Mouse (Mus musculus) small intestine, adult 2 months (tissue): ENCODE results near the gene Nckap5l.

ENCODE experiments used
- CTCF ChIP-seq: fragments of 200-500 bp; IDR thresholded peaks from 2 replicates; pipeline ENCODE4 v1.5.1; 2012; ENCODE audit warnings: low read depth, mild to moderate bottlenecking, control low read depth, inconsistent platforms, low read length, moderate library complexity, mixed read lengths; ENCODE audit not compliant: insufficient replicate concordance, insufficient read length; ENCODE audit errors: extremely low read depth
- POLR2A ChIP-seq: fragments of 200-500 bp; IDR thresholded peaks from 2 replicates; pipeline ENCODE4 v1.6.1; 2012; ENCODE audit warnings: low read depth, mild to moderate bottlenecking, control low read depth, inconsistent platforms, low read length, moderate library complexity

GRCm38 (mm10) chr15:99438966-99439698 lies 18.4 kb downstream of the Nckap5l start:
- TF ChIP-seq POLR2A = no peak
- no peak for TF ChIP-seq CTCF
